Mouse (Mus musculus) heart, embryonic 12.5 days (tissue): ENCODE data around the gene Dlg1. TPM values are rescaled to one million over a fixed set of nuclear protein-coding genes. Genes with fewer than 3 reads are reported as not detected.

ENCODE experiments used
- ATAC-seq: fragments of 200-750 bp; cut with Nextera tagmentation; 2 replicates; pipeline ENCODE4 v1.8.0; 2017; ENCODE audit warnings: moderate TSS enrichment, moderate library complexity; ENCODE audit not compliant: insufficient number of reproducible peaks, low FRiP score
- H3K27ac ChIP-seq: fragments of 300-500 bp; sonication (generic); 2 replicates; pipeline ENCODE4 v1.5.1; 2016; ENCODE audit warnings: mild to moderate bottlenecking, moderate library complexity; ENCODE audit not compliant: poor library complexity, severe bottlenecking
- H3K27me3 ChIP-seq: fragments of 300-500 bp; sonication (generic); replicated peaks from 2 replicates; pipeline ENCODE4 v1.6.1; 2016; ENCODE audit warnings: mild to moderate bottlenecking, moderate library complexity
- H3K36me3 ChIP-seq: fragments of 300-500 bp; sonication (generic); 2 replicates; pipeline ENCODE4 v1.6.1; 2016; ENCODE audit warnings: mild to moderate bottlenecking, moderate library complexity
- H3K4me1 ChIP-seq: fragments of 300-500 bp; sonication (generic); replicated peaks from 2 replicates; pipeline ENCODE4 v1.6.1; 2016; ENCODE audit warnings: mild to moderate bottlenecking
- H3K4me2 ChIP-seq: fragments of 300-500 bp; sonication (generic); 2 replicates; pipeline ENCODE4 v1.6.1; 2016; ENCODE audit warnings: mild to moderate bottlenecking, moderate library complexity
- H3K4me3 ChIP-seq: fragments of 300-500 bp; sonication (generic); 2 replicates; pipeline ENCODE4 v1.5.1; 2016; ENCODE audit warnings: mild to moderate bottlenecking
- H3K9ac ChIP-seq: fragments of 300-500 bp; sonication (generic); 2 replicates; pipeline ENCODE4 v1.6.1; 2016; ENCODE audit warnings: mild to moderate bottlenecking, moderate library complexity
- H3K9me3 ChIP-seq: fragments of 300-500 bp; sonication (generic); replicated peaks from 2 replicates; pipeline ENCODE4 v1.6.1; 2016; ENCODE audit warnings: mild to moderate bottlenecking, moderate library complexity
- WGBS: fragments of 180-500 bp; shearing (Covaris S2); methylation state at CpG from one replicate; pipeline ENCODE4 v1.1.7; 2016; 5-methylcytosine and 5-hydroxymethylcytosine counted together
- polyA plus RNA-seq: library from polyadenylated mRNA; unstranded; fragments of >200 nt; fragmentation: Nextera tagmentation; extraction: Ambion mirVana; gene quantifications from 2 replicates; pipeline ENCODE4 v1.2.1, GENCODE M21; 2016

Dlg1 gene
- polyA plus RNA-seq, 1 experiment from 2014 or later: 21.9 TPM

DNA sequence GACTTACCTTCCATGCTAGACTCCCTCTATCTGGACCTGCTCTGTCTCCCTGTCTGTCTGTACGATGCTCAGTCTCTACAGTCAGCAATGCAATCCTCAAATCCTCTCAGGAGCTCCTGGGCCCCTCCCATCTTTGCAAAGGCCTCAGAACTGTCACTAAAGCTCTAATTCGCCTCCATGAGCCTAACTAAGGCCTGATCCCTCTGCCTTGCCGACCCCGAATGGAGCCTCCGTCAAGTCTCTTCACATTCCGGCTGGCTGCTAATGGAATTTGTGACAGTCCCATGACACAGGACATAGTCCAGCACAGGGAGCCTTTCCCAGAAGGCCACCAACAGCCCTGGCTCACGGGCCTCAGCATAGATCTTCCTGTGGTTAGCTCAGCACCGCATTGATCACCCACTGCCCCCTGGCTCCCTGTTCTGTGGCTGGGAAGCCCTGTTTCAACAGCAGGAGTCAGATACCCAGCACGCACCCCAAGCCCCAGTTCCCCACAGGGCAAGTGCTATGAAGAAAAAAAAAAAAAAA, 219.2 kb downstream of the Dlg1 start:
- H3K9ac ChIP-seq: no peak overlapping the region
- WGBS: 44% methylated on average over 9 of the region's 9 CpGs
- peaks cover 30% of the 10 kb centered on the region for H3K4me1 ChIP-seq
- H3K4me2 ChIP-seq: no peak overlapping the region
- no peak for ATAC-seq
- no peaks in the 10 kb centered on the region for H3K36me3 ChIP-seq
- H3K27ac ChIP-seq: no peak overlapping the region
- H3K27me3 ChIP-seq: peaks cover 15% of the 10 kb centered on the region
- no peaks in the 10 kb centered on the region for H3K9me3 ChIP-seq
- H3K4me3 ChIP-seq: no peak overlapping the region

DNA sequence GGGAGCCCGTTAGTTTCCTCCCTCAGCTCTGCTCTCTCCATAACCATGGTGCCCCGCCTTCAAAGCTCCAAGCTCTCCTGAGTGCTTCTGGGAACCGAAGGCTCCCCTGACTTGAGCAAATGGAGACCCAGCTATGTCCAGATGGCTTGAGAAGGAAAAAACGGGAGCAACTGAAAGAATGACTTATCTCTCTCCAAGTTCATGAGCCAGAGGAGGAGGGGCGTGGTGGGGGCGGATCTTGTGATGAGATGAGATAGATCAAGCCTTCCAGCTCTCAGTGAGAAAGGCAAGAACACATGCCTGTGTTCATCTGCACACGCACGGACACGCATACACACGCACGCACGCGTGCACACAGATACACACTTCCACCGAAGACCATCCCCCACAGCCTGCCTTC, 220.1 kb downstream of the Dlg1 start:
- Histone ChIP-seq H3K4me3 (no peak overlapping the region), H3K36me3 (no peaks in the 10 kb centered on the region), H3K9ac (no peak overlapping the region), H3K27ac (no peak overlapping the region), H3K27me3 (peaks cover 15% of the 10 kb centered on the region), H3K4me2 (peak overlapping the region; percentile 39), H3K9me3 (no peaks in the 10 kb centered on the region), H3K4me1 (peaks cover 30% of the 10 kb centered on the region)
- 62% methylated on average over 14 of the region's 14 CpGs for WGBS
- no peak for ATAC-seq

GRCm38 (mm10) chr16:31883902-31884301, 220.7 kb downstream of the Dlg1 start:
- Histone ChIP-seq H3K36me3 (no peaks in the 10 kb centered on the region), H3K9me3 (no peaks in the 10 kb centered on the region), H3K4me3 (no peak overlapping the region), H3K9ac (no peak overlapping the region), H3K4me1 (peaks cover 27% of the 10 kb centered on the region), H3K4me2 (peak overlapping the region; percentile 39), H3K27me3 (peaks cover 15% of the 10 kb centered on the region), H3K27ac (no peak overlapping the region)
- no peak for ATAC-seq
- WGBS: 15% methylated on average over 6 of the region's 6 CpGs

DNA sequence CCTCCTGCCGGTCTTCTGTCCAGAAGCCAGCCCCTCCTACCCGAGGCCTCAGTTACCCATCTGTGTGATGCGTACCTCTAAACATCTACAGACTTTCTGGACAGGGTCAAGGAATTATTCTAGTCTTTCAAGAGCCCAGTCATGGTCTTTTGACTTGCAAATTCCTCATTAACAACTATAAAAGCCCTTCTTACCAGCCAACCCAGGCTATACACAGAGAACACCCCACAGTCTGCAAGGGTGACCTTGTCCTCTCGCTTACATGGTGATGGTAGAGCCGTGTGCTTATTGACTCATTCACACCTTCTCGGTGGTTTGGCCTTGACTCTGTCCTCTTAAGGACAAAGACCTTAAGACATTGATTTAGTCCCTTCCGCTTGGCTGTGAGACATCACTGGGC, 227.7 kb downstream of the Dlg1 start:
- H3K27me3 ChIP-seq: no peaks in the 10 kb centered on the region; the same call in 1 of the 2 replicates
- H3K4me1 ChIP-seq: peaks cover 14% of the 10 kb centered on the region
- H3K9me3 ChIP-seq: no peaks in the 10 kb centered on the region
- H3K36me3 ChIP-seq: no peaks in the 10 kb centered on the region
- ATAC-seq: no peak
- H3K4me2 ChIP-seq: no peak overlapping the region
- 70% methylated on average over 7 of the region's 7 CpGs for WGBS
- no peak overlapping the region for H3K4me3 ChIP-seq
- no peak overlapping the region for H3K9ac ChIP-seq
- H3K27ac ChIP-seq: no peak overlapping the region

DNA sequence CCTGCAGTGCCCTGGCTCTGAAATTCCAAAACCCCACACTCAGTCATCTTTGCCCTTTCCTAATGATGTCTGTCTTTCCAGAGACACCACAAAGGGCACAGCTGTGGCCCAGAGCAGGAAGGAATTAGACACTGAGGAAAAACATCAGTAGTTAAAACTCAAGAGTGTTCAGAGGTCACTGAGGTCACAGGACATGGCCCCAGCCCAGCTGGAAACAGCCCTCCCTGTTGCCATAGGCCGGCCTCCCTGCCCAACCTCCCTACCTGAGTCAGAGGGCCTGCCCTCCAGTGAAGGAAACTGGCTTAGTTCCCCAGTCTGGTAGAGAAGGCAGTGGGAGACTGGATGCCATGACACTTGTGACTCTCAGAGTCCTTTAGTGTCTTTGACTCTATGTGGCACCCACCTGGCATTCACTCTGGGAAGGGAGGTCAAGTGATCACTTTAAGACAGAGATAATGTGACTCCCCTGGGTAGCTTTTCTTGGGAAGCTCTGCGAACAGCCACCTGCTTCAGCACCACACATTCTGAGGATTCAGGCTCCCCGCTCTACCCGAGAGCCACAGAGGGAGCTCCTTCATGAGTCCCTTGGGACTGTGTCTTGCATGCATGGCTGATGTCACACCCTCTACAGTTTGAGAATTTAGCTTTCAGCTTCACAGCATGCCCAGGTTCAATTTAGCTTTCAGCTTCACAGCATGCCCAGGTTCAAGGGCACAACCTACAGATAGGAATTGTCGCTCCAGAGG, 230.3 kb downstream of the Dlg1 start:
- Histone ChIP-seq H3K4me3 (no peak overlapping the region), H3K4me1 (peaks cover 22% of the 10 kb centered on the region), H3K9me3 (no peaks in the 10 kb centered on the region), H3K27ac (no peak overlapping the region), H3K36me3 (no peaks in the 10 kb centered on the region), H3K4me2 (no peak overlapping the region), H3K27me3 (no peaks in the 10 kb centered on the region), H3K9ac (no peak overlapping the region)
- 0 out of 2 replicates have a peak, but pooled peaks have one; percentile 11 for ATAC-seq
- WGBS: 67% methylated on average over 5 of the region's 5 CpGs

DNA sequence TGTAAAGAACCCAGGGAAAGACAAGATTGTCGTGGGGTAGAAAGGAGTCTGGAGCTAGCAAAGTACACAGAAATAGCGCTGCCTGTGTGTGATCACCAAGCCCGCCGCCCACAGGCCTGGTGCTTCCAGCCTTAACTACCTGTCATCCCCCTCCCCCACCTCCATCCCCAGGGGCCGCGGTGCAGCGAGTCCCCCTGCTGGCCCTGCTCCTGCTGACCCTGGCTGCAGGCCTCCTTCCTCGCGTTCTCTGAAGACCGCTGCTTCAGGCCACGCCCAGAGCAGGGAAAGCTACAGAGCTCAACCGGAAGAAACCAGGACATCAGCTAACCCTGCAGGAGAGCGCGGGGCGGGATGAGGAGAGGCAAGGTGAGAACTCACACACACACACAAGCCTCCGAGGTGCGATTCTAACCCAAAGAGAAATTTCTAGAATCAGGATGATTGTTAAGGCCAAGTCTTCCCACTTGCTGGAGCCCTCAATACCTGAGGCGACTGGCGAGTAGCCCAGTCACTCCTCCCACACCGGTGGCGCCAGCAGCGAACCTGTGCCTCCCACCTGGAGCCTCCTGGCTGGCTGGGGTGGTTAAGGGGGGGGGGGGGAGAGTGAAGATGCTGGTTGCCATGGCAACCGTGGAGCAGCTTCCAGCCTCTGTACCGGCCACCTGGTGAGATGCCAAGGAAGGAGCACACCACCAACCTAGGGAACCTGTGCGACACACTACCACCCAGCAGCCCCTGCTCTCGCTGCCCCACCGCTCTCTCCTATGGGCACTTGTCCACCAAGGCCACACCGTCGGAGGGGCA, 233.9 kb downstream of the Dlg1 start:
- Histone ChIP-seq H3K27ac (no peak overlapping the region), H3K9me3 (peaks cover 9% of the 10 kb centered on the region), H3K4me1 (peaks cover 21% of the 10 kb centered on the region), H3K4me2 (peak overlapping the region; percentile 64), H3K9ac (peak overlapping the region; percentile 28; the same call in 1 of the 2 replicates), H3K4me3 (peak overlapping the region; percentile 21), H3K36me3 (no peaks in the 10 kb centered on the region), H3K27me3 (no peaks in the 10 kb centered on the region)
- ATAC-seq: peak; percentile 54; the same call in 1 of the 2 replicates
- WGBS: 16% methylated on average over 29 of the region's 29 CpGs

DNA sequence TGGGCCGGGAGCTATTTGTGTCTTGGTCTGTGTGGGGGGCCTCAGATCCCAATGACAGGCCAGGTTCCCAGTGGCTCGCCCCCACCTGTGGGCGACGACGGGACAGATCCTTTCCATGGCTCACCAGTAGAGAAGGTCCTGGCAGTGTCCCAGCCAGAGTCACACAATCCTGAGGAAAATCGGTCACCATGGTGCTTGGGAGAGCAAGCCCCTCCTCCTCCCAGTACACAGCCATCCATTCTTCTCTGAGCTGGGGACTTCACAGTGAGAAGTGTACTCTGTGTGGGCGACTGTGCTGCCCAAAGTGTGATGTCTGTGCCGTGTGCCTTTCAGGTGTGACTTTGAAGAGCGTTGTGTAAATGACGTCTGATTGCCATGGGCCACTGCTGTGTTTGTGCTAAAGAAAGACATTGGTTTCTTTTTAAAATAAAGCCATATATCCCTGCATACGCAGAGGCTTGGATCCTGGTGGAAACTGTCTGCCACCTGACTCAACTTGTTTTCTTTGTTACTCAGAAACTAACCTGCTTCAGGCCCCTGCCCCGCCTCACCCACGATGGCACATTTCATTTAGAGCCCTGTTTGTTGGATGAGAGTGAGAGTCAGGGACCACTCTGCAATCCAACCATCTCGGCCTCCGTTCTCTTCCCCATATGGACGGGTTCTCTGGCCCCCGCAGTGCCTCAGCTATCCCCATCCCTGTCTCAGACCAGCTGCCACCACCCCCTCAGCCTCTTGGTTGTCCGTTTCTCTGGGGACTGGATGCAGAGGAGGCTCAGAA, 235.5 kb downstream of the Dlg1 start:
- Histone ChIP-seq H3K27me3 (no peaks in the 10 kb centered on the region), H3K27ac (no peak overlapping the region), H3K4me1 (peaks cover 8% of the 10 kb centered on the region; the same call in 1 of the 2 replicates), H3K4me3 (no peak overlapping the region), H3K9me3 (peaks cover 9% of the 10 kb centered on the region), H3K36me3 (no peaks in the 10 kb centered on the region), H3K9ac (no peak overlapping the region), H3K4me2 (no peak overlapping the region)
- 78% methylated on average over 18 of the region's 18 CpGs for WGBS
- ATAC-seq: no peak

DNA sequence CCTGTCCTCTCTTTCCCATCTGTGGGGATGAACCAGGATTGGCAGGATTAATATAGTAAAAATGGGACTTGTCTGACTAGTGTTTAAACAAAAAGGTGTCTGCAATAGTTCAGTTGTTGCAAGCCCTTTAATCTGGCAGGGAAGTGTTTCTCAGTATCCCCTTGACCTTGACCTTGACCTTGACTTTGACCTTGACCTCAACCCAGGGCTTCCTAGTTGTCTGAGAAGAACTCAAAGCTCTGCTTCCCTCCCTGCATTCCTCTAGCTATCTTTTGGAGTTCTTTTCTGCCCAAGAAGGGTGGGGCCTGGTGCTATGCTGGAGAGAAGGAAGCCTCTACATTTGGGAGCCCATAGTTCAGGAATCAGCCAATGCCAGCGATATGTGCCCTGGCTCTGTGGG, 238.6 kb downstream of the Dlg1 start:
- Histone ChIP-seq H3K27me3 (0 out of 2 replicates have a peak, but pooled peaks cover 3% of the 10 kb centered on the region), H3K9ac (no peak overlapping the region), H3K9me3 (peaks cover 9% of the 10 kb centered on the region), H3K27ac (no peak overlapping the region), H3K36me3 (no peaks in the 10 kb centered on the region), H3K4me2 (no peak overlapping the region), H3K4me1 (peaks cover 19% of the 10 kb centered on the region), H3K4me3 (no peak overlapping the region)
- 55% methylated on average over 1 of the region's 1 CpGs for WGBS
- no peak for ATAC-seq

DNA sequence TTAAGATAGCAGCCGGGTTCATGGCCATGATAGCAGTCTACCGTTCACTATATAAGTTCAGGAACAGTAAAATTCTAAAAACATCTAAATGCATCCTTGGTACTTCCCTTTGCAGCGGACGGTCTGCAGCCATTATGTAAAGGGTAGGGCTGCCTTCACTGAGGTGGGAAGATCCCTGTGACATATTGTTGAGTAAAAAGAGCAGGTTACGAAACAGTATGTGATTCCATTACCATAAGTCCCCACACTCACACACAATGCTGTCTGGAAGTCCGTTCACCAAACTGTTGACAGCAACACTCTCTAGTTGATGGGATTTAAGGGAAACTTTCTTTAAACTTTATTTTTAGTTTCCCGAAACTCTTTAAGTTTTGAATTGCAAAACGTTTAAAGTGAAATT, 240.0 kb downstream of the Dlg1 start:
- Histone ChIP-seq H3K4me2 (no peak overlapping the region), H3K27me3 (0 out of 2 replicates have a peak, but pooled peaks cover 3% of the 10 kb centered on the region), H3K36me3 (no peaks in the 10 kb centered on the region), H3K4me1 (peaks cover 13% of the 10 kb centered on the region), H3K9ac (no peak overlapping the region), H3K27ac (no peak overlapping the region), H3K4me3 (no peak overlapping the region), H3K9me3 (peaks cover 9% of the 10 kb centered on the region)
- WGBS: 81% methylated on average over 8 of the region's 8 CpGs
- no peak for ATAC-seq

DNA sequence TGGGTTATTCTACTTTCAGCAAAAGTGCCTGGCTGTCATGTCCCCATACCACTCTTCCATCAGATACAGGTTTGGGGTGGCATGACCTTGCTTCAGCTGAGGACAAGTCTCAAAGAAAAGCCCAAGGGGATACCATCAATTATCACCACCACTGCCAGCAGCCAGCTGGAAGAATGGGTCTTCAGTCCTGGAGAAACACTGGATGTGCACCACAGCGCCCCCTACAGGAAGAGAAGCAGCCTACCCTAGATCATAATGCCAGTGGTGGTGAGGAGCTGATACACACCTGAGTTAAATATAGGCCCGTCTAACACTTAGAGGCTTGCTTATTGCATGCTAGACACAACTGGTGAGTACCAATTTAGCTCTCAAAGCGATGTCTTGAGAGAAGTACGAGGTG, 242.1 kb downstream of the Dlg1 start:
- no peak overlapping the region for H3K4me2 ChIP-seq
- 74% methylated on average over 4 of the region's 4 CpGs for WGBS
- 0 out of 2 replicates have a peak, but pooled peaks have one; percentile 11 for ATAC-seq

More for the DNA sequence above, 242.1 kb downstream of the Dlg1 start:
- 0 out of 2 replicates have a peak, but pooled peaks cover 3% of the 10 kb centered on the region for H3K27me3 ChIP-seq
- peaks cover under 1% of the 10 kb centered on the region; the same call in 1 of the 2 replicates for H3K9me3 ChIP-seq
- no peaks in the 10 kb centered on the region for H3K36me3 ChIP-seq
- H3K4me3 ChIP-seq: no peak overlapping the region
- H3K27ac ChIP-seq: no peak overlapping the region
- H3K9ac ChIP-seq: no peak overlapping the region
- H3K4me1 ChIP-seq: peaks cover 14% of the 10 kb centered on the region
